Comparison of ENCODE assay signal across 10 mouse cellular contexts in the genomic region with DNA sequence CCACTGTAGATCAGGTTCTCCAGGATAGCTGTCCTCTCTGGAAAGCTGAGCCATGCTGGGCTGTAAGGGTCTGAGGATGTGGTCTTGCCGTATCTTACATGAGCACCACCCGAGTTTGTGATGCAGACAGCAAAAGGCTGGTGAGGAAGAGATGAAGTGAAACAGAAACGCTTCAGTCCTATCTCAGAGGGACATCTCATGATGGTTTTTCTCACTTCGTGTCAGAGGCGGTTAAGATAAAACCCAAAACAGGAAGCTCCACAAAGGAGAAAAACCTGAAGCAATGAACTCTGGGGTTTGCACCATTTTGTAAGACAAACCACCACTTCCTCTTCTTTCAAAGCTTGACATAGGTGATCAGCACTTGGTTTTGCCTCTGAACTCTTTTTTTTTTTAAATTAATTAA. TPM values are rescaled to one million over a fixed set of nuclear protein-coding genes. Genes with fewer than 3 reads are reported as not detected.
DNase-seq lines count a peak whose midpoint lies in the region; ATAC-seq and TF ChIP-seq lines count a peak whose summit lies in the region.
"Had no signal": no experiment of that assay in that cellular context is flagged by ENCODE, and none has a peak within 500 bp of the region (broad histone marks: within the 10 kb centered on the region; RNA-seq: fewer than 3 reads in every experiment).

No protein-coding gene starts in this region.

- H3K9ac ChIP-seq in hindbrain, embryonic 14.5 days = no peak overlapping the region
- H3K9ac ChIP-seq in hindbrain, embryonic 12.5 days = no peak overlapping the region
- H3K9ac ChIP-seq: midbrain, embryonic 12.5 days had no signal

- DNase-seq in kidney, adult 2 months = peak; percentile 24
- no peak for DNase-seq in kidney, adult 11 months
- peak; percentile 53 for DNase-seq in thymus, postnatal 14 days
- DNase-seq in hindbrain, embryonic 14.5 days (ENCODE audit: low spot score) = no peak
- no peak for DNase-seq in embryo, embryonic 11 days

- H3K27ac ChIP-seq in kidney, adult 2 months (ENCODE audit: insufficient read depth, low read depth, low read length) = 0 out of 2 replicates have a peak overlapping the region, but pooled peaks have one; percentile 2
- no peak overlapping the region for H3K27ac ChIP-seq in hindbrain, embryonic 14.5 days
- no peak overlapping the region for H3K27ac ChIP-seq in hindbrain, embryonic 12.5 days
- H3K27ac ChIP-seq: left cerebral cortex, adult 2 months; midbrain, embryonic 12.5 days had no signal

- no peak for TF ChIP-seq POLR2A in kidney, adult 2 months (IDR thresholded peaks at IDR 0.05; ENCODE audit: low read depth, low read length)

- TF ChIP-seq CTCF in kidney, adult 2 months (conservative IDR thresholded peaks at IDR 0.05; ENCODE audit: insufficient read depth, insufficient read length, low read depth, low read length) = no peak

- H3K27me3 ChIP-seq in kidney, adult 2 months (replicated peaks; ENCODE audit: control insufficient read depth, insufficient read depth, low read length) = no peaks in the 10 kb centered on the region
- no peaks in the 10 kb centered on the region for H3K27me3 ChIP-seq in hindbrain, embryonic 14.5 days (ENCODE audit: control insufficient read depth, insufficient read depth, low read length)
- H3K27me3 ChIP-seq in hindbrain, embryonic 12.5 days = no peaks in the 10 kb centered on the region
- H3K27me3 ChIP-seq: midbrain, embryonic 12.5 days had no signal

- no peaks in the 10 kb centered on the region for H3K4me1 ChIP-seq in kidney, adult 2 months (ENCODE audit: control insufficient read depth, insufficient read depth, low read length)
- H3K4me1 ChIP-seq in hindbrain, embryonic 14.5 days (replicated peaks; ENCODE audit: control insufficient read depth, insufficient read depth, low read length) = no peaks in the 10 kb centered on the region
- no peaks in the 10 kb centered on the region for H3K4me1 ChIP-seq in hindbrain, embryonic 12.5 days
- H3K4me1 ChIP-seq: midbrain, embryonic 12.5 days had no signal

- 83% methylated on average over 5 of the region's 5 CpGs for WGBS in kidney, adult 2 months
- 79% methylated on average over 5 of the region's 5 CpGs for WGBS in hindbrain, embryonic 14.5 days
- 85% methylated on average over 5 of the region's 5 CpGs for WGBS in hindbrain, embryonic 12.5 days

- no peak overlapping the region for H3K4me3 ChIP-seq in kidney, adult 2 months (ENCODE audit: insufficient read depth, low read depth, low read length)
- H3K4me3 ChIP-seq in hindbrain, embryonic 14.5 days (replicated peaks; ENCODE audit: low read length) = no peak overlapping the region
- no peak overlapping the region for H3K4me3 ChIP-seq in hindbrain, embryonic 12.5 days
- H3K4me3 ChIP-seq: left cerebral cortex, adult 2 months; midbrain, embryonic 12.5 days had no signal

- peak; percentile 94 to 96 for ATAC-seq in hematopoietic stem cell, adult 5-6 weeks (replicated peaks in 1 of 2; ENCODE audit: insufficient read depth in 1 of 2, low FRiP score in 2 of 2, low TSS enrichment in 1 of 2, low read depth in 1 of 2, poor library complexity in 2 of 2, severe bottlenecking in 2 of 2)
- ATAC-seq in megakaryocyte-erythroid progenitor cell, adult 5-6 weeks (replicated peaks; ENCODE audit: low FRiP score, low TSS enrichment, poor library complexity, severe bottlenecking) = peak; percentile 83
- ATAC-seq in hindbrain, embryonic 14.5 days (ENCODE audit: low FRiP score) = no peak
- ATAC-seq in hindbrain, embryonic 12.5 days (ENCODE audit: low FRiP score) = no peak

- H3K4me2 ChIP-seq in hindbrain, embryonic 14.5 days (replicated peaks) = no peak overlapping the region
- H3K4me2 ChIP-seq in hindbrain, embryonic 12.5 days (replicated peaks) = no peak overlapping the region
- H3K4me2 ChIP-seq: midbrain, embryonic 12.5 days had no signal

- no peaks in the 10 kb centered on the region for H3K9me3 ChIP-seq in hindbrain, embryonic 14.5 days (ENCODE audit: control insufficient read depth, low read length)
- no peaks in the 10 kb centered on the region for H3K9me3 ChIP-seq in hindbrain, embryonic 12.5 days (replicated peaks)
- H3K9me3 ChIP-seq: midbrain, embryonic 12.5 days had no signal

- H3K36me3 ChIP-seq in kidney, adult 2 months (ENCODE audit: control insufficient read depth, insufficient read depth, low read length) = no peaks in the 10 kb centered on the region
- H3K36me3 ChIP-seq in hindbrain, embryonic 14.5 days (replicated peaks; ENCODE audit: control insufficient read depth, insufficient read depth) = no peaks in the 10 kb centered on the region
- no peaks in the 10 kb centered on the region for H3K36me3 ChIP-seq in hindbrain, embryonic 12.5 days
- H3K36me3 ChIP-seq: midbrain, embryonic 12.5 days had no signal

RNA-seq across cellular contexts. Expression of a gene that starts 13.2 kb away (rescaled TPM):
- not detected in 2 replicates for polyA plus RNA-seq in kidney, adult 2 months (2012; rRNA removed)
- not detected in 2 replicates for total RNA-seq in hematopoietic stem cell, adult 5-6 weeks (2017)
- total RNA-seq in megakaryocyte-erythroid progenitor cell, adult 5-6 weeks (2014; fragmentation: Nextera tagmentation) = not detected in 2 replicates
- not detected in 2 replicates for total RNA-seq in megakaryocyte-erythroid progenitor cell, adult 5-6 weeks (2017)
- 0.95 and 1.4 TPM in 2 replicates for polyA plus RNA-seq in hindbrain, embryonic 14.5 days (2014; fragmentation: Nextera tagmentation; extraction: Ambion mirVana)
- 1.7 and 2.1 TPM in 2 replicates for polyA plus RNA-seq in hindbrain, embryonic 12.5 days (2016; fragmentation: Nextera tagmentation; extraction: Ambion mirVana)

RNA-seq across cellular contexts. Expression of a gene that starts 13.5 kb away (rescaled TPM):
- polyA plus RNA-seq in kidney, adult 2 months (2012; rRNA removed) = 1.9 and 2.6 TPM in 2 replicates
- total RNA-seq in hematopoietic stem cell, adult 5-6 weeks (2017) = 13.8 and 17.0 TPM in 2 replicates
- total RNA-seq in megakaryocyte-erythroid progenitor cell, adult 5-6 weeks (2014; fragmentation: Nextera tagmentation) = 12.4 and 15.2 TPM in 2 replicates
- 10.8 and 25.8 TPM in 2 replicates for total RNA-seq in megakaryocyte-erythroid progenitor cell, adult 5-6 weeks (2017)
- 9.5 and 10.8 TPM in 2 replicates for polyA plus RNA-seq in hindbrain, embryonic 14.5 days (2014; fragmentation: Nextera tagmentation; extraction: Ambion mirVana)
- polyA plus RNA-seq in hindbrain, embryonic 12.5 days (2016; fragmentation: Nextera tagmentation; extraction: Ambion mirVana) = 5.4 and 5.7 TPM in 2 replicates

RNA-seq across cellular contexts. Expression of a gene that starts 38.8 kb away (rescaled TPM):
- polyA plus RNA-seq in kidney, adult 2 months (2012; rRNA removed) = 2.9 and 3.2 TPM in 2 replicates
- total RNA-seq in hematopoietic stem cell, adult 5-6 weeks (2017) = 30.7 and 36.7 TPM in 2 replicates
- 1.2 and 1.8 TPM in 2 replicates for total RNA-seq in megakaryocyte-erythroid progenitor cell, adult 5-6 weeks (2014; fragmentation: Nextera tagmentation)
- total RNA-seq in megakaryocyte-erythroid progenitor cell, adult 5-6 weeks (2017) = 1.6 and 5.8 TPM in 2 replicates
- polyA plus RNA-seq in hindbrain, embryonic 14.5 days (2014; fragmentation: Nextera tagmentation; extraction: Ambion mirVana) = 5.7 and 6.2 TPM in 2 replicates
- 5.6 and 5.7 TPM in 2 replicates for polyA plus RNA-seq in hindbrain, embryonic 12.5 days (2016; fragmentation: Nextera tagmentation; extraction: Ambion mirVana)

Comparison
In these comparisons a context has a peak if more than half of its experiments do, and no peak if none do; other contexts are left out.
1. DNase-seq: peak in kidney, adult 2 months (single experiment) and thymus, postnatal 14 days (single experiment); none in kidney, adult 11 months (single experiment), hindbrain, embryonic 14.5 days (single experiment) and embryo, embryonic 11 days (single experiment).
2. ATAC-seq: peak in hematopoietic stem cell, adult 5-6 weeks (2 of 2) and megakaryocyte-erythroid progenitor cell, adult 5-6 weeks (single experiment); none in hindbrain, embryonic 14.5 days (single experiment) and hindbrain, embryonic 12.5 days (single experiment).